Mouse (Mus musculus) ES-Bruce4 (cell line): Measurements from ENCODE around the gene Mycbp2. TPM values are rescaled to one million over a fixed set of nuclear protein-coding genes. Genes with fewer than 3 reads are reported as not detected.
A peak's percentile ranks its signal among the peaks of the same experiment; 100 is the strongest.

ENCODE experiments used
- H3K27ac ChIP-seq: 2 replicates; pipeline ENCODE4 v1.5.1; 2012; ENCODE audit warnings: low read length, inconsistent platforms; ENCODE audit not compliant: insufficient read depth
- H3K27me3 ChIP-seq: 2 replicates; pipeline ENCODE4 v1.6.1; 2012; ENCODE audit warnings: mild to moderate bottlenecking, low read length, inconsistent platforms; ENCODE audit not compliant: control insufficient read depth, poor library complexity, insufficient read depth, severe bottlenecking
- H3K36me3 ChIP-seq: 2 replicates; pipeline ENCODE4 v1.6.1; 2012; ENCODE audit warnings: inconsistent platforms, mild to moderate bottlenecking, low read length, moderate library complexity; ENCODE audit not compliant: control insufficient read depth, poor library complexity, insufficient read depth, severe bottlenecking
- H3K4me1 ChIP-seq: one replicate; pipeline ENCODE4 v1.8.1; 2011; ENCODE audit warnings: low read length; ENCODE audit not compliant: control insufficient read depth, insufficient read depth
- H3K4me3 ChIP-seq: 2 replicates; pipeline ENCODE4 v1.5.1; 2011; ENCODE audit warnings: low read depth, mild to moderate bottlenecking, low read length
- H3K9ac ChIP-seq: 2 replicates; pipeline ENCODE4 v1.6.1; 2012; ENCODE audit warnings: low read depth, mild to moderate bottlenecking, inconsistent platforms; ENCODE audit not compliant: poor library complexity, severe bottlenecking
- H3K9me3 ChIP-seq: replicated peaks from 2 replicates; pipeline ENCODE4 v1.6.1; 2012; ENCODE audit warnings: mild to moderate bottlenecking, low read length, inconsistent platforms; ENCODE audit not compliant: control insufficient read depth, poor library complexity, insufficient read depth, severe bottlenecking
- CTCF ChIP-seq: IDR thresholded peaks from one replicate; pipeline ENCODE4 v1.8.1; 2011; ENCODE audit warnings: low read depth, low read length
- EP300 ChIP-seq: IDR thresholded peaks from 2 replicates; pipeline ENCODE4 v1.6.1; 2011; ENCODE audit warnings: low read depth, low read length; ENCODE audit not compliant: insufficient read depth
- POLR2A ChIP-seq: IDR thresholded peaks from one replicate; pipeline ENCODE4 v1.8.1; 2011; ENCODE audit warnings: low read length; ENCODE audit not compliant: insufficient read depth
- polyA plus RNA-seq: library from polyadenylated mRNA; stranded (reverse); fragments of >200 nt; gene quantifications from 2 replicates; pipeline ENCODE4 v1.2.4, GENCODE M21; 2011; ENCODE audit warnings: low read depth; ENCODE audit not compliant: missing spikeins, insufficient read depth, insufficient read length

Gene Mycbp2
- polyA plus RNA-seq, 1 experiment: 45.7 TPM

GRCm38 (mm10) chr14:103150139-103150538, 196.5 kb downstream of the Mycbp2 start:
- H3K36me3 ChIP-seq: peaks cover 2% of the 10 kb centered on the region

GRCm38 (mm10) chr14:103131991-103132390, 214.6 kb downstream of the Mycbp2 start:
- TF ChIP-seq CTCF (peak; percentile 77), EP300 (no peak)
- no peak overlapping the region for H3K27ac ChIP-seq
- H3K27me3 ChIP-seq: no peaks in the 10 kb centered on the region
- no peaks in the 10 kb centered on the region for H3K4me1 ChIP-seq
- H3K4me3 ChIP-seq: no peak overlapping the region
- H3K36me3 ChIP-seq: peaks cover 6% of the 10 kb centered on the region
- H3K9me3 ChIP-seq: no peaks in the 10 kb centered on the region
- no peak overlapping the region for H3K9ac ChIP-seq

More at GRCm38 (mm10) chr14:103150139-103150538, 196.5 kb downstream of the Mycbp2 start:
- H3K9me3 ChIP-seq: no peaks in the 10 kb centered on the region
- H3K27me3 ChIP-seq: no peaks in the 10 kb centered on the region
- H3K4me3 ChIP-seq: no peak overlapping the region
- no peak overlapping the region for H3K9ac ChIP-seq
- TF ChIP-seq POLR2A (no peak), EP300 (no peak), CTCF (no peak)
- no peak overlapping the region for H3K27ac ChIP-seq
- no peaks in the 10 kb centered on the region for H3K4me1 ChIP-seq

- H3K36me3 ChIP-seq: no peaks in the 10 kb centered on the region; the same call in 1 of the 2 replicates
- H3K27me3 ChIP-seq: no peaks in the 10 kb centered on the region
- H3K9me3 ChIP-seq: no peaks in the 10 kb centered on the region
- no peaks in the 10 kb centered on the region for H3K4me1 ChIP-seq
- H3K27ac ChIP-seq: no peak overlapping the region
- H3K4me3 ChIP-seq: no peak overlapping the region
- TF ChIP-seq CTCF (no peak), EP300 (no peak), POLR2A (no peak)
- no peak overlapping the region for H3K9ac ChIP-seq
Measured at GRCm38 (mm10) chr14:103125756-103126155, 220.9 kb downstream of the Mycbp2 start.

- TF ChIP-seq CTCF (no peak), POLR2A (no peak), EP300 (no peak)
- Histone ChIP-seq H3K36me3 (no peaks in the 10 kb centered on the region), H3K9me3 (no peaks in the 10 kb centered on the region), H3K27ac (no peak overlapping the region), H3K4me3 (no peak overlapping the region), H3K4me1 (no peaks in the 10 kb centered on the region), H3K9ac (no peak overlapping the region), H3K27me3 (no peaks in the 10 kb centered on the region)
Measured at GRCm38 (mm10) chr14:103114994-103115670, 231.5 kb downstream of the Mycbp2 start.

GRCm38 (mm10) chr14:103112606-103113363, 233.8 kb downstream of the Mycbp2 start:
- Histone ChIP-seq H3K36me3 (no peaks in the 10 kb centered on the region), H3K9ac (no peak overlapping the region), H3K4me1 (no peaks in the 10 kb centered on the region), H3K4me3 (no peak overlapping the region), H3K27ac (no peak overlapping the region), H3K27me3 (no peaks in the 10 kb centered on the region), H3K9me3 (no peaks in the 10 kb centered on the region)
- TF ChIP-seq EP300 (no peak), CTCF (no peak), POLR2A (no peak)

GRCm38 (mm10) chr14:103109971-103110370, 236.6 kb downstream of the Mycbp2 start:
- Histone ChIP-seq H3K4me1 (no peaks in the 10 kb centered on the region), H3K27ac (no peak overlapping the region)
- TF ChIP-seq POLR2A: no peak
- TF ChIP-seq CTCF: no peak
- no peak for TF ChIP-seq EP300

More at GRCm38 (mm10) chr14:103109971-103110370, 236.6 kb downstream of the Mycbp2 start:
- Histone ChIP-seq H3K9me3 (no peaks in the 10 kb centered on the region), H3K4me3 (no peak overlapping the region), H3K27me3 (no peaks in the 10 kb centered on the region), H3K36me3 (no peaks in the 10 kb centered on the region), H3K9ac (no peak overlapping the region)
